Mouse (Mus musculus) adrenal gland, adult (tissue): ENCODE data around the gene Golga4.

Experiments
- DNase-seq, 2 experiments: peaks; one replicate each; pipeline ENCODE4 v3.0.0; 2022 to 2023; ENCODE audit warnings: low spot score in 1 of 2; ENCODE audit not compliant: inconsistent age in 2 of 2

The Golga4 gene

GRCm38 (mm10) chr9:118488896-118489578, 17.0 kb upstream of the Golga4 start:
- peak in 1 of 2 experiments; percentile 58 for DNase-seq

GRCm38 (mm10) chr9:118489579-118490019, 16.5 kb upstream of the Golga4 start:
- peak; percentile 74 to 92 for DNase-seq

- DNase-seq: no peak
These were observed 14.9 kb upstream of the Golga4 start for GRCm38 (mm10) chr9:118491195-118491594.

GRCm38 (mm10) chr9:118492932-118493698, 13.0 kb upstream of the Golga4 start:
- no peak for DNase-seq

GRCm38 (mm10) chr9:118494106-118494505, 12.0 kb upstream of the Golga4 start:
- DNase-seq: no peak

- no peak for DNase-seq
These were observed 10.1 kb upstream of the Golga4 start for GRCm38 (mm10) chr9:118495933-118496332.

- no peak for DNase-seq
These were observed 9.1 kb upstream of the Golga4 start for GRCm38 (mm10) chr9:118496952-118497351.

- no peak for DNase-seq
These were observed 8.0 kb upstream of the Golga4 start for GRCm38 (mm10) chr9:118498061-118498460.

- DNase-seq: no peak
These were observed 5.1 kb upstream of the Golga4 start for GRCm38 (mm10) chr9:118500963-118501362.

- DNase-seq: no peak
These were observed 1.4 kb upstream of the Golga4 start for GRCm38 (mm10) chr9:118504656-118505055.

- peak; percentile 73 to 88 for DNase-seq
These were observed 551 bp downstream of the Golga4 start for GRCm38 (mm10) chr9:118506404-118507231.

GRCm38 (mm10) chr9:118507552-118507951, 1.5 kb downstream of the Golga4 start:
- DNase-seq: no peak

GRCm38 (mm10) chr9:118508601-118509000, 2.5 kb downstream of the Golga4 start:
- peak in 1 of 2 experiments; percentile 23 for DNase-seq

GRCm38 (mm10) chr9:118510941-118511690, 5.0 kb downstream of the Golga4 start:
- DNase-seq: no peak

GRCm38 (mm10) chr9:118512681-118513233, 6.7 kb downstream of the Golga4 start:
- peak; percentile 80 to 90 for DNase-seq

- DNase-seq: no peak
These were observed 9.4 kb downstream of the Golga4 start for GRCm38 (mm10) chr9:118515476-118515875.

GRCm38 (mm10) chr9:118516162-118516561, 10.1 kb downstream of the Golga4 start:
- no peak for DNase-seq

GRCm38 (mm10) chr9:118517619-118518018, 11.6 kb downstream of the Golga4 start:
- DNase-seq: no peak

GRCm38 (mm10) chr9:118519101-118519500, 13.0 kb downstream of the Golga4 start:
- peak in 1 of 2 experiments; percentile 59 for DNase-seq

GRCm38 (mm10) chr9:118520011-118520410, 13.9 kb downstream of the Golga4 start:
- DNase-seq: peak; percentile 51 to 80
